Mouse (Mus musculus) liver, embryonic 14.5 days (tissue): ENCODE data around the gene Cib2. TPM values are rescaled to one million over a fixed set of nuclear protein-coding genes. Genes with fewer than 3 reads are reported as not detected.
A peak's percentile ranks its signal among the peaks of the same experiment; 100 is the strongest.

Experiments
- ATAC-seq: fragments of 200-750 bp; cut with Nextera tagmentation; 2 replicates; pipeline ENCODE4 v1.8.0; 2017; ENCODE audit warnings: moderate number of reproducible peaks, mild to moderate bottlenecking, moderate library complexity; ENCODE audit not compliant: insufficient read depth
- DNase-seq, 3 experiments: peaks; one replicate each; pipeline ENCODE4 v3.0.0-alpha.2; 2012 to 2013; ENCODE audit warnings: low read depth in 3 of 3, low spot score in 3 of 3
- H3K27ac ChIP-seq: fragments of 300-500 bp; sonication (generic); 2 replicates; pipeline ENCODE4 v1.5.1; 2014; ENCODE audit warnings: moderate library complexity, mild to moderate bottlenecking, control low read depth, inconsistent platforms
- H3K27me3 ChIP-seq: fragments of 300-500 bp; sonication (generic); 2 replicates; pipeline ENCODE4 v1.6.1; 2014; ENCODE audit warnings: mild to moderate bottlenecking, low read length, moderate library complexity; ENCODE audit not compliant: control insufficient read depth, insufficient read depth
- H3K36me3 ChIP-seq: fragments of 300-500 bp; sonication (generic); replicated peaks from 2 replicates; pipeline ENCODE4 v1.6.1; 2014; ENCODE audit warnings: low read depth; ENCODE audit not compliant: control insufficient read depth, insufficient read depth
- H3K4me1 ChIP-seq, 2 experiments: fragments of 200-500 bp in 1 of 2; fragments of 300-500 bp in 1 of 2; sonication (generic) in 1 of 2; replicated peaks; 2 replicates each; pipeline ENCODE4 v1.6.1; 2012 to 2014; ENCODE audit warnings: antibody characterized with exemption in 1 of 2, inconsistent platforms in 1 of 2, low read length in 1 of 2; ENCODE audit not compliant: control insufficient read depth in 2 of 2, insufficient read depth in 2 of 2
- H3K4me2 ChIP-seq: fragments of 300-500 bp; sonication (generic); 2 replicates; pipeline ENCODE4 v1.6.1; 2014; ENCODE audit warnings: low read depth, mild to moderate bottlenecking, control low read depth, moderate library complexity
- H3K4me3 ChIP-seq, 2 experiments: fragments of 200-500 bp in 1 of 2; fragments of 300-500 bp in 1 of 2; sonication (generic) in 1 of 2; 2 replicates each; pipeline ENCODE4 v1.5.1; 2012 to 2014; ENCODE audit warnings: low read depth in 2 of 2, low read length in 2 of 2, mild to moderate bottlenecking in 2 of 2, control low read depth in 1 of 2, inconsistent platforms in 1 of 2, moderate library complexity in 1 of 2; ENCODE audit not compliant: insufficient read depth in 1 of 2
- H3K9ac ChIP-seq: fragments of 300-500 bp; sonication (generic); replicated peaks from 2 replicates; pipeline ENCODE4 v1.6.1; 2014; ENCODE audit warnings: mild to moderate bottlenecking, control low read depth, moderate library complexity
- H3K9me3 ChIP-seq: fragments of 300-500 bp; sonication (generic); 2 replicates; pipeline ENCODE4 v1.6.1; 2016; ENCODE audit warnings: low read length, mixed read lengths; ENCODE audit not compliant: control insufficient read depth
- CTCF ChIP-seq: IDR thresholded peaks from 2 replicates; pipeline ENCODE4 v1.5.1; 2016; ENCODE audit warnings: antibody characterized with exemption, low read depth, control low read depth
- EP300 ChIP-seq: IDR thresholded peaks from 2 replicates; pipeline ENCODE4 v1.6.1; 2016; ENCODE audit warnings: antibody characterized with exemption, low read depth
- WGBS: fragments of 180-500 bp; shearing (Covaris S2); extraction: QIAGEN DNeasy Blood & Tissue Kit; methylation state at CpG from one replicate; pipeline ENCODE4 v1.1.7; 2014; ENCODE audit not compliant: insufficient replicate concordance; 5-methylcytosine and 5-hydroxymethylcytosine counted together
- polyA plus RNA-seq, 2 experiments: library from polyadenylated mRNA; depleted of rRNA in 1 of 2; stranded (reverse) in 1 of 2; unstranded in 1 of 2; fragments of >200 nt; fragmentation: Nextera tagmentation in 1 of 2; extraction: Ambion mirVana in 1 of 2; gene quantifications; 2 replicates each; pipeline versions ENCODE4 v1.2.1 to v1.2.3; 2012 to 2014

Cib2 gene
- polyA plus RNA-seq (2012; rRNA removed) (0.84 and 0.86 TPM in 2 replicates), polyA plus RNA-seq (2014; fragmentation: Nextera tagmentation; extraction: Ambion mirVana) (1.8 and 2.2 TPM in 2 replicates)

DNA sequence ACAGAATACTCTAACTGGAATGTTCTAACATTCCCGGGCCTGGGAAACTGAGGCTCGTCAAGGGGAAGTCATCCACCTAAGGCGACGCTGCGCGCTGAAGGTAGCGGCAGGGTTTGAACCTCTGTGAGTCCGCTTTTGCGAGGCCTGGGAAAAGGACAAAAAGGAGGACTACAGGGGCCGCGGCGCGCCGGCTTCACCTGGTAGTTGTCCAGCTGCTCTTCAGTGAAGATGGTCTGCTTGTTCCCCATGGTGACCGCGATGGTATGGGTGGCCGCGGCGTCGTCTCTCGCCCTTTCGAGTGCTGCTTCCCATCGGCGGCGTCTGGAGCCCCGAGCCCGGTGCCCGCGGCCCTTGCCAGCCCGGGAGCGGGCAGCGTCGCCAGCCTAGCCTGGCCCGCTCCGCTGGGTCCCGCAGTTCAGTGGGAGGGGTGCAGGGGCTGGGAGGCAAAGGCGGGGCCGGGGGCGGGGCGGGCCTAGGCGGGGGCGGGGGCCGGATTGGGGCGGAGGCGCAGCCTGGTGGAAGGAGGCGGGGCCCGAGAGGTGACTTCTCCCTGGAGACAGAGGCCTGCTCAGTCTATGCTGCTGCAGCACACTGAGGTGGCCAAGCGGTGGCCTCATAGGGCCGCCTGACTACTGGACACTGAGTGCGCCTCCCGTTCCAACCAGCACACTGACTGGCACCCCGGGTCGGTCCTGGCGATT is at the start of gene Cib2:
Gene Cib2, minus strand, starts transcription at position 448 of the 701 bp plus-strand sequence.
- Histone ChIP-seq H3K4me1 (peaks cover 4 to 10% of the 10 kb centered on the region in 2 experiments), H3K27ac (no peak within 1 kb of the TSS), H3K36me3 (no peaks in the 10 kb centered on the region), H3K9ac (peak within 1 kb of the TSS; percentile 48), H3K4me2 (peak within 1 kb of the TSS; percentile 84), H3K9me3 (no peaks in the 10 kb centered on the region), H3K27me3 (no peaks in the 10 kb centered on the region; the same call in 1 of the 2 replicates), H3K4me3 (peak within 1 kb of the TSS; percentile 47 to 55)
- TF ChIP-seq CTCF: peak; percentile 54
- no peak for TF ChIP-seq EP300
- WGBS: 3% methylated on average over 50 of the region's 54 CpGs
- peak; percentile 95 for ATAC-seq
- DNase-seq: peak; percentile 45 to 56 (median 50)

DNA sequence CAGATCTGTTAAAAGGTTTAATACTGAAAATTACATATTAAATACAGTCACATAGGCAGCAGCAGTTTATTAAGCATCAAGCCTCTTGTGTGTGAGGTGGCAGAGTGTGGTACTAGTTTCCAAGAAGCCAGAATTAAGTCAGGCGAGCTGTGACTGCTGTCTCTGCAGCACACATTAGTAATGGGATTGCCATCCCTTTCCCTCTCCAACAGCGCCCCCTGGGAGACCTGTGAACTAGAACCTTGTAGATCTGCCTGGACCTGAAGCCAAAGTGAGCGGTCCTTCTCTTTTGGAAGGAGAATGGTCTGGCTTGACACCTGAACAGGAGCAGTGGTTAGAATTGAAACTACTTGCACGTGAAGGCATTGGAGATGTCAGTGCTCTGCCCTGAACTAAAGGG is 44.9 kb upstream of the Cib2 start:
- Histone ChIP-seq H3K27ac (no peak overlapping the region), H3K4me2 (no peak overlapping the region), H3K4me1 (no peaks in the 10 kb centered on the region), H3K4me3 (no peak overlapping the region), H3K9ac (no peak overlapping the region), H3K9me3 (no peaks in the 10 kb centered on the region), H3K36me3 (peaks cover 8% of the 10 kb centered on the region), H3K27me3 (no peaks in the 10 kb centered on the region)
- no peak for TF ChIP-seq EP300
- TF ChIP-seq CTCF: peak; percentile 76
- WGBS: 48% methylated on average over 4 of the region's 4 CpGs
- no peak for DNase-seq
- no peak for ATAC-seq

DNA sequence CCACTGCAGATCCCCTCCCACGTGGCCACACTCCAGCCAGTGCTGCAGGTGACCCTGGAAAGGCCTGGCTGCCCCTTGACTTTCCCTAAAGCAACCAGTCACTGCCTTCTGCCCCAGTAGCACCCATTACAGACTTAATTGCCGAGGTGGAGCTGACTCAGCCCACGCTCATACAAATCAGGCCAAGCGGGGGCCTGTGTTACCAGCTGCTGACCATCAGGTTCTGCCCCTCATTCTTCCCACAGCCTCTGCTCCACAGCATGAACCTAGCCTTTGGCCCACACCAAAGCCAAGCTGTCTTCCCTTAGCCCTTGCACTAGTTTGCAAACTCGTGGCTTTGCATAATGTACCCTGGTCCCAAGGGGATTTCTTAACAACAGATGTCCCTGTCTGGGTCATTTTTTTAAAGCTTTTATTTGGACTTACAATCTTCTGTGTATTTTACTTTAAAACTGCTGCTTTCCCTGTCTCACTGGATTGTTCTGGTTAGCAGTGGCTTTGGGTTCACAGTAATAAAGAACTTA is 44.2 kb upstream of the Cib2 start:
- no peak for ATAC-seq
- no peaks in the 10 kb centered on the region for H3K27me3 ChIP-seq
- no peak overlapping the region for H3K4me3 ChIP-seq
- no peaks in the 10 kb centered on the region for H3K4me1 ChIP-seq
- no peak for DNase-seq
- no peak overlapping the region for H3K9ac ChIP-seq
- no peak overlapping the region for H3K4me2 ChIP-seq
- no peaks in the 10 kb centered on the region for H3K9me3 ChIP-seq
- H3K36me3 ChIP-seq: peaks cover 15% of the 10 kb centered on the region
- TF ChIP-seq EP300 (no peak), CTCF (no peak)
- H3K27ac ChIP-seq: no peak overlapping the region
- 75% methylated on average over 5 of the region's 5 CpGs for WGBS

DNA sequence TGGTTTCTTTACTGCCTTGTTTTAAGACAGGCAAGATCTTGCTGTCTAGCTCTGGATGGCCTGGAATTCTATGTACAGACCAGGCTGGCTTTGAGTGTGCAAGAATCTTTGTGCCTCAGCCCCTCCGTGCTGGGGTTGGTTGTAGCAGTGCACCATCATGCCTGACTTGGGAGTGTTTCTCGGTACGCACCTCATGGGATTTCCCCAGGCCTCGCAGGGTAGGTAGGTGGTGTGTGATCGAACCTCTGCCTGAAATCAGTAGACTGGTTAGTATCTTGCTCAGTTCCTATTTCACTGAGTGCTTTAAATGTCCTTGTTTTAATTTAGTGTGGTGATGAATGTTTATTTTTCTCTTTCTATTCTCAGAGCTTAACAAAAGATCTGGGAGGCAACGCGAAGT is 42.9 kb upstream of the Cib2 start:
- Histone ChIP-seq H3K9me3 (no peaks in the 10 kb centered on the region), H3K4me1 (no peaks in the 10 kb centered on the region), H3K4me2 (no peak overlapping the region), H3K27ac (no peak overlapping the region), H3K36me3 (peaks cover 19% of the 10 kb centered on the region), H3K4me3 (no peak overlapping the region), H3K9ac (no peak overlapping the region), H3K27me3 (no peaks in the 10 kb centered on the region)
- ATAC-seq: no peak
- WGBS: 82% methylated on average over 7 of the region's 7 CpGs
- TF ChIP-seq EP300: no peak
- TF ChIP-seq CTCF: no peak
- DNase-seq: no peak

DNA sequence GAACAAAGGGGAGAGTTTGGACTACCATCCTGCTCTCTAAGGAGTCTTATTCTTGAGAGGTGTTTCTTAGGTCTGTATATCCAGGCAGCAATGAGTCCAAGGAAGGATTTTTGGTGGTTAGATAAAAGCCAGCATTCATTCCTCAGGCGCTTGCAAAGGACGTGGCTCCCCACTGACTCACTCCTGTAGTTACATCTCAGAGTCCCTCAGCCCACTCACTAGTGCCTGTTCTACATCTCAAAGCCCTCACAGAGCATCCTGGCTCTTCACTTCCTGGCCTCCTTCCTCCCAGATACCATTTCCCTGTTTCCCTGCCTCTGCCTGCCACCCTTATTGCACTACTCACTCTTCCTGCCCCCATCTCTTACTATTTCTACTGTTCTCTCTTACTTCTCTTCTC is 42.4 kb upstream of the Cib2 start:
- Histone ChIP-seq H3K4me3 (no peak overlapping the region), H3K9ac (no peak overlapping the region), H3K9me3 (no peaks in the 10 kb centered on the region), H3K36me3 (peaks cover 19% of the 10 kb centered on the region), H3K27ac (no peak overlapping the region), H3K4me1 (no peaks in the 10 kb centered on the region), H3K27me3 (no peaks in the 10 kb centered on the region), H3K4me2 (no peak overlapping the region)
- TF ChIP-seq EP300 (no peak), CTCF (no peak)
- no peak for DNase-seq
- WGBS: 83% methylated on average over 2 of the region's 2 CpGs
- ATAC-seq: no peak
